ENCODE assay signal across 8 mouse cellular contexts in genomic region chr7:27258205-27258899, GRCm38 (mm10). TPM values are rescaled to one million over a fixed set of nuclear protein-coding genes. Genes with fewer than 3 reads are reported as not detected.
DNase-seq lines count a peak whose midpoint lies in the region; ATAC-seq lines count a peak whose summit lies in the region.

Numbl (plus strand) TSS chr7:27258433.

- peak within 1 kb of the TSS; percentile 88 for H3K4me2 ChIP-seq in heart, embryonic 13.5 days
- peak within 1 kb of the TSS; percentile 99 for H3K4me2 ChIP-seq in liver, embryonic 12.5 days
- peak within 1 kb of the TSS; percentile 84 for H3K4me2 ChIP-seq in stomach, embryonic 15.5 days

- H3K27ac ChIP-seq in heart, embryonic 13.5 days (replicated peaks) = peak within 1 kb of the TSS; percentile 71
- peak within 1 kb of the TSS; percentile 70 for H3K27ac ChIP-seq in liver, embryonic 12.5 days
- peak within 1 kb of the TSS; percentile 81 for H3K27ac ChIP-seq in stomach, embryonic 15.5 days

- WGBS in heart, embryonic 13.5 days = under 1% methylated on average over 45 of the region's 47 CpGs
- under 1% methylated on average over 46 of the region's 47 CpGs for WGBS in liver, embryonic 12.5 days (ENCODE audit: insufficient replicate concordance)
- 1% methylated on average over 46 of the region's 47 CpGs for WGBS in stomach, embryonic 15.5 days

- peaks cover 39% of the 10 kb centered on the region for H3K4me1 ChIP-seq in heart, embryonic 13.5 days
- H3K4me1 ChIP-seq in liver, embryonic 12.5 days = peaks cover 56% of the 10 kb centered on the region
- H3K4me1 ChIP-seq in stomach, embryonic 15.5 days = peaks cover 25% of the 10 kb centered on the region

- no peaks in the 10 kb centered on the region for H3K9me3 ChIP-seq in heart, embryonic 13.5 days
- H3K9me3 ChIP-seq in liver, embryonic 12.5 days (replicated peaks) = no peaks in the 10 kb centered on the region
- H3K9me3 ChIP-seq in stomach, embryonic 15.5 days = no peaks in the 10 kb centered on the region

- H3K4me3 ChIP-seq in heart, embryonic 13.5 days = peak within 1 kb of the TSS; percentile 81
- H3K4me3 ChIP-seq in liver, embryonic 12.5 days = peak within 1 kb of the TSS; percentile 74
- peak within 1 kb of the TSS; percentile 74 for H3K4me3 ChIP-seq in stomach, embryonic 15.5 days (replicated peaks)

- H3K36me3 ChIP-seq in heart, embryonic 13.5 days = peaks cover 19% of the 10 kb centered on the region
- peaks cover 2% of the 10 kb centered on the region; the same call in 1 of the 2 replicates for H3K36me3 ChIP-seq in liver, embryonic 12.5 days
- H3K36me3 ChIP-seq in stomach, embryonic 15.5 days = peaks cover 18% of the 10 kb centered on the region

- ATAC-seq in erythroid progenitor cell, adult 5-6 weeks (replicated peaks; ENCODE audit: low FRiP score, poor library complexity, severe bottlenecking) = peak; percentile 85
- ATAC-seq in heart, embryonic 13.5 days (ENCODE audit: extremely low read depth, insufficient number of reproducible peaks, low FRiP score, low TSS enrichment) = peak; percentile 84
- peak; percentile 88 for ATAC-seq in liver, embryonic 12.5 days
- peak; percentile 78 for ATAC-seq in stomach, embryonic 15.5 days (ENCODE audit: insufficient read depth, low FRiP score, low read depth)

- H3K9ac ChIP-seq in heart, embryonic 13.5 days = peak within 1 kb of the TSS; percentile 96
- peak within 1 kb of the TSS; percentile 86 for H3K9ac ChIP-seq in liver, embryonic 12.5 days
- peak within 1 kb of the TSS; percentile 85 for H3K9ac ChIP-seq in stomach, embryonic 15.5 days

- H3K27me3 ChIP-seq in heart, embryonic 13.5 days (replicated peaks) = no peaks in the 10 kb centered on the region
- H3K27me3 ChIP-seq in liver, embryonic 12.5 days (replicated peaks) = peaks cover 9% of the 10 kb centered on the region; the same call in 1 of the 2 replicates
- no peaks in the 10 kb centered on the region for H3K27me3 ChIP-seq in stomach, embryonic 15.5 days (replicated peaks)

- DNase-seq in CD4-positive helper T cell, adult 2 months (ENCODE audit: low read depth, low spot score) = peak; percentile 95
- peak; percentile 84 for DNase-seq in brain, embryonic 18.5 days (ENCODE audit: low read depth, low spot score)
- peak; percentile 99 for DNase-seq in kidney, postnatal 10 days
- DNase-seq in natural killer cell, adult 2 months (ENCODE audit: low spot score in 2 of 2) = peak; percentile 85

RNA-seq across cellular contexts. Expression of gene Numbl, which starts in this region (rescaled TPM):
- 0.72 TPM in 1 of 2 replicates, not detected in the other for total RNA-seq in erythroid progenitor cell, adult 5-6 weeks (2015; ENCODE audit: low replicate concordance)
- under 0.01 and 2.0 TPM in 2 replicates for total RNA-seq in erythroid progenitor cell, adult 5-6 weeks (2017; ENCODE audit: low replicate concordance)
- polyA plus RNA-seq in heart, embryonic 13.5 days (2015; fragmentation: Nextera tagmentation; extraction: Ambion mirVana) = 8.3 and 8.8 TPM in 2 replicates
- polyA plus RNA-seq in liver, embryonic 12.5 days (2016; fragmentation: Nextera tagmentation; extraction: Ambion mirVana) = 3.9 and 4.0 TPM in 2 replicates
- polyA plus RNA-seq in stomach, embryonic 15.5 days (2015; fragmentation: Nextera tagmentation; extraction: Ambion mirVana) = 22.7 and 23.4 TPM in 2 replicates

Comparison
In these comparisons a context has a peak if more than half of its experiments do, and no peak if none do; other contexts are left out.
1. Peak in every context shown above with its lines: DNase-seq, ATAC-seq, H3K4me3 ChIP-seq and H3K27ac ChIP-seq.